Mouse (Mus musculus) megakaryocyte, embryonic 14.5 days (primary cell): Measurements from ENCODE around the gene Gzmm.

ENCODE experiments used
- FLI1 ChIP-seq: IDR thresholded peaks from 2 replicates; pipeline ENCODE4 v1.6.1; 2012; ENCODE audit warnings: low read length, inconsistent platforms, mixed read lengths
- GATA1 ChIP-seq: IDR thresholded peaks from 3 replicates; pipeline ENCODE4 v1.6.1; 2012; ENCODE audit warnings: mixed read lengths, low read length, inconsistent platforms, borderline replicate concordance

GRCm38 (mm10) chr10:79721089-79721488 is 32.3 kb downstream of the Gzmm start:
- TF ChIP-seq GATA1 (no peak), FLI1 (no peak)
